Mouse (Mus musculus): ENCODE measurements around the gene D630023F18Rik. TPM values are rescaled to one million over a fixed set of nuclear protein-coding genes. Genes with fewer than 3 reads are reported as not detected.

D630023F18Rik gene
- polyA plus RNA-seq, 1 experiment = 0.18 TPM

DNA sequence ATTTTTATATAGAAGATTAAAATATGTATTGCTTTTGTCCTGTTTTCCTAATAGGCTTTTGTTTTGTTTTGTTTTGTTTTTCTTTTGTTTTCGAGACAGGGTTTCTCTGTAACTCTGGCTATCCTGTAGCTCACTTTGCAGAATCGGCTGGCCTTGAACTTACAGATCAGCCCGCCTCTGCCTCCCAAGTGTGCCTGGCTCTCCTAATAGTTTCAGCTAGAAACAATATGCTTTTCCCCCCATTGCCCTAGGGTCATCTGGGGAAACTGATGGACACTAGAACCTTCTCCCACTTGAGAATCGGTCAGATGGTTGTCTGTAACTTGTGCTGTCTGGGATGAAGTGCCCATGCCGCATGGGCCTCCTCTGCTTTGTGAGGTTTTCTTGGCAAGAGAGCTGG, 33.1 kb upstream of the D630023F18Rik start:
- TF ChIP-seq POLR2A (IDR thresholded peaks at IDR 0.05; ENCODE audit: control insufficient read depth, extremely low read depth, insufficient read depth, low read length, poor library complexity) (no peak), CTCF (IDR thresholded peaks at IDR 0.05; ENCODE audit: borderline replicate concordance, control insufficient read depth, extremely low read depth, insufficient read depth, low read length, poor library complexity) (no peak)
- H3K36me3 ChIP-seq (ENCODE audit: control insufficient read depth, insufficient read depth, low read length) = peaks cover 12% of the 10 kb centered on the region
- no peak for DNase-seq
- no peaks in the 10 kb centered on the region for H3K4me1 ChIP-seq (replicated peaks; ENCODE audit: control insufficient read depth, insufficient read depth, low read length)
- no peak overlapping the region for H3K4me3 ChIP-seq (ENCODE audit: control insufficient read depth, insufficient read depth, low read length)
- no peaks in the 10 kb centered on the region for H3K27me3 ChIP-seq (ENCODE audit: control insufficient read depth, insufficient read depth, low read length)
- WGBS = 92% methylated on average over 5 of the region's 5 CpGs
- H3K27ac ChIP-seq (ENCODE audit: control insufficient read depth, insufficient read depth, low read length) = no peak overlapping the region

GRCm38 (mm10) chr1:65154814-65155213, 31.8 kb upstream of the D630023F18Rik start:
- no peaks in the 10 kb centered on the region for H3K4me1 ChIP-seq (replicated peaks; ENCODE audit: control insufficient read depth, insufficient read depth, low read length)
- H3K4me3 ChIP-seq (ENCODE audit: control insufficient read depth, insufficient read depth, low read length) = no peak overlapping the region
- no peaks in the 10 kb centered on the region for H3K27me3 ChIP-seq (ENCODE audit: control insufficient read depth, insufficient read depth, low read length)
- no peak for DNase-seq
- TF ChIP-seq CTCF (IDR thresholded peaks at IDR 0.05; ENCODE audit: borderline replicate concordance, control insufficient read depth, extremely low read depth, insufficient read depth, low read length, poor library complexity) = no peak
- no peak for TF ChIP-seq POLR2A (IDR thresholded peaks at IDR 0.05; ENCODE audit: control insufficient read depth, extremely low read depth, insufficient read depth, low read length, poor library complexity)
- H3K36me3 ChIP-seq (ENCODE audit: control insufficient read depth, insufficient read depth, low read length) = no peaks in the 10 kb centered on the region
- H3K27ac ChIP-seq (ENCODE audit: control insufficient read depth, insufficient read depth, low read length) = no peak overlapping the region

- Histone ChIP-seq H3K36me3 (ENCODE audit: control insufficient read depth, insufficient read depth, low read length) (no peaks in the 10 kb centered on the region), H3K4me1 (replicated peaks; ENCODE audit: control insufficient read depth, insufficient read depth, low read length) (no peaks in the 10 kb centered on the region), H3K27me3 (ENCODE audit: control insufficient read depth, insufficient read depth, low read length) (no peaks in the 10 kb centered on the region), H3K27ac (ENCODE audit: control insufficient read depth, insufficient read depth, low read length) (no peak overlapping the region), H3K4me3 (ENCODE audit: control insufficient read depth, insufficient read depth, low read length) (no peak overlapping the region)
- DNase-seq = no peak
- 82% methylated on average over 3 of the region's 3 CpGs for WGBS
- TF ChIP-seq CTCF (IDR thresholded peaks at IDR 0.05; ENCODE audit: borderline replicate concordance, control insufficient read depth, extremely low read depth, insufficient read depth, low read length, poor library complexity) = no peak
- TF ChIP-seq POLR2A (IDR thresholded peaks at IDR 0.05; ENCODE audit: control insufficient read depth, extremely low read depth, insufficient read depth, low read length, poor library complexity) = no peak
These were observed 25.0 kb upstream of the D630023F18Rik start for GRCm38 (mm10) chr1:65147971-65148370.

DNA sequence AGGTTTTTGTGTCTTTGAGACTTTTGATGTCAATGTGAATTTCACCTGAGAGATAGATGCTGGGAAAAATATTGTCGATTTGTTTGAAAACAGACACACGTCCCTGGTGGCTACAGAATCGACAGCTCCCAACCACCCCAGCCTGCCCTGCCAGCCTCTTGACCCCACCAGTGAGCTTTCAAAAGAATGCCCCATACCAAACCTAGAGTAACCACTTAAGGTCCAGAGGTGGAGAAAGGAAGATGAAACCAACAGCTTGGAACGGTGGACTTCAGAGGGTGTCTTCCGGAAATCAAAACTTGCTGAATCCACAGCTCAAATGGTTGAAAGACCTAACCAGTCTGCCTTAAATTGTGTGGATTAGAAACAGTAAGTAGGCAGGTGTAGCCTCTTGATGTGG, 24.3 kb upstream of the D630023F18Rik start:
- Histone ChIP-seq H3K27ac (ENCODE audit: control insufficient read depth, insufficient read depth, low read length) (no peak overlapping the region), H3K4me3 (ENCODE audit: control insufficient read depth, insufficient read depth, low read length) (no peak overlapping the region), H3K36me3 (ENCODE audit: control insufficient read depth, insufficient read depth, low read length) (no peaks in the 10 kb centered on the region), H3K4me1 (replicated peaks; ENCODE audit: control insufficient read depth, insufficient read depth, low read length) (no peaks in the 10 kb centered on the region), H3K27me3 (ENCODE audit: control insufficient read depth, insufficient read depth, low read length) (no peaks in the 10 kb centered on the region)
- no peak for DNase-seq
- TF ChIP-seq CTCF (IDR thresholded peaks at IDR 0.05; ENCODE audit: borderline replicate concordance, control insufficient read depth, extremely low read depth, insufficient read depth, low read length, poor library complexity) = no peak
- no peak for TF ChIP-seq POLR2A (IDR thresholded peaks at IDR 0.05; ENCODE audit: control insufficient read depth, extremely low read depth, insufficient read depth, low read length, poor library complexity)
- 91% methylated on average over 5 of the region's 5 CpGs for WGBS

DNA sequence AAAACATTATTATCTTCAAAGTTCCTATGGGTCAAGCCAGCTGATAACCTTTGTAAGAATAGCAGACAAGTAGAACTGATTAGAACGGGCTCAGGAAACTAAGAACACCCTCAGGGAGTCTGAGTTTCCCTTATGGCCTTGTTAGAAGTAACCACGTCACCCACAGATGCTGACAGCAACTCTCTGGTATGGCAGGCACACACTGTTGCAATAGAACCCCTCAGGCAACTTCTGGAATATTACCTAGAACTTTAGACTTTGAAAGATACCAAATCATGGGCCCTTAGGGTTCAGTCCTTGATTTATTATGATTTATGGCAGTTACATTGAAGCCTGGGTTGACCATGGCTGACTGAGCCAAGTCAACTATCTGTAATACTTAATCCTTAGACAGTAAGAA, 23.6 kb upstream of the D630023F18Rik start:
- H3K4me1 ChIP-seq (replicated peaks; ENCODE audit: control insufficient read depth, insufficient read depth, low read length) = no peaks in the 10 kb centered on the region
- DNase-seq = no peak
- H3K36me3 ChIP-seq (ENCODE audit: control insufficient read depth, insufficient read depth, low read length) = no peaks in the 10 kb centered on the region
- WGBS = 37% methylated on average over 2 of the region's 2 CpGs
- H3K27ac ChIP-seq (ENCODE audit: control insufficient read depth, insufficient read depth, low read length) = no peak overlapping the region
- H3K27me3 ChIP-seq (ENCODE audit: control insufficient read depth, insufficient read depth, low read length) = no peaks in the 10 kb centered on the region
- no peak overlapping the region for H3K4me3 ChIP-seq (ENCODE audit: control insufficient read depth, insufficient read depth, low read length)
- TF ChIP-seq POLR2A (IDR thresholded peaks at IDR 0.05; ENCODE audit: control insufficient read depth, extremely low read depth, insufficient read depth, low read length, poor library complexity) (no peak), CTCF (IDR thresholded peaks at IDR 0.05; ENCODE audit: borderline replicate concordance, control insufficient read depth, extremely low read depth, insufficient read depth, low read length, poor library complexity) (no peak)

DNA sequence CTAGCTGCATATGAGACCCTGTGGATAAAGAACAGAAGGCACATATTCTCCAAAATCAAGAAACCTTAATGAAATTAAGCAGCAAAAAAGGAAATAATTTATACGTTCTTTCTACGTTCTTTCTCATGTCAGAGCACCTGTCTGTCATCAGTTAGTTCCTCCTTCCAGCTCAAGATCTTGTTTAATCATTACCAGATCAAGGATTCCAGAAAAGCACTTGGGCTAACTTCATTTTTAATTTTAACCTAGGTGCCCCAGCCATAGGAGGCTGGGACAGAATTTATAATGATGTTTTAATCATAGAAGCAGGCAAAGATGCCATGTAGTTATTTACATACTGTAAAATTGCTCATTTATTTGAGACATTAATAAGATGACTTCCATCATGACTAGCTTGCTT, 21.8 kb upstream of the D630023F18Rik start:
- no peak overlapping the region for H3K4me3 ChIP-seq (ENCODE audit: control insufficient read depth, insufficient read depth, low read length)
- 91% methylated on average over 2 of the region's 2 CpGs for WGBS
- no peak overlapping the region for H3K27ac ChIP-seq (ENCODE audit: control insufficient read depth, insufficient read depth, low read length)
- H3K36me3 ChIP-seq (ENCODE audit: control insufficient read depth, insufficient read depth, low read length) = no peaks in the 10 kb centered on the region
- H3K4me1 ChIP-seq (replicated peaks; ENCODE audit: control insufficient read depth, insufficient read depth, low read length) = no peaks in the 10 kb centered on the region
- no peak for DNase-seq
- TF ChIP-seq POLR2A (IDR thresholded peaks at IDR 0.05; ENCODE audit: control insufficient read depth, extremely low read depth, insufficient read depth, low read length, poor library complexity) = no peak
- no peak for TF ChIP-seq CTCF (IDR thresholded peaks at IDR 0.05; ENCODE audit: borderline replicate concordance, control insufficient read depth, extremely low read depth, insufficient read depth, low read length, poor library complexity)
- no peaks in the 10 kb centered on the region for H3K27me3 ChIP-seq (ENCODE audit: control insufficient read depth, insufficient read depth, low read length)

- no peak overlapping the region for H3K27ac ChIP-seq (ENCODE audit: control insufficient read depth, insufficient read depth, low read length)
- TF ChIP-seq POLR2A (IDR thresholded peaks at IDR 0.05; ENCODE audit: control insufficient read depth, extremely low read depth, insufficient read depth, low read length, poor library complexity) (no peak), CTCF (IDR thresholded peaks at IDR 0.05; ENCODE audit: borderline replicate concordance, control insufficient read depth, extremely low read depth, insufficient read depth, low read length, poor library complexity) (no peak)
- no peak overlapping the region for H3K4me3 ChIP-seq (ENCODE audit: control insufficient read depth, insufficient read depth, low read length)
- no peaks in the 10 kb centered on the region for H3K4me1 ChIP-seq (replicated peaks; ENCODE audit: control insufficient read depth, insufficient read depth, low read length)
- WGBS = 90% methylated on average over 6 of the region's 6 CpGs
- DNase-seq = no peak
- H3K27me3 ChIP-seq (ENCODE audit: control insufficient read depth, insufficient read depth, low read length) = no peaks in the 10 kb centered on the region
- H3K36me3 ChIP-seq (ENCODE audit: control insufficient read depth, insufficient read depth, low read length) = no peaks in the 10 kb centered on the region
These were observed 14.5 kb upstream of the D630023F18Rik start for GRCm38 (mm10) chr1:65137560-65137959.

Measured in thymus, adult 2 months (tissue).